Mouse (Mus musculus) thymus, postnatal 4 days (tissue): ENCODE results near the gene Gm20388.
A peak's percentile ranks its signal among the peaks of the same experiment; 100 is the strongest.

Experiments used
- DNase-seq: peaks from one replicate; pipeline ENCODE4 v3.0.0; 2021

Gm20388 gene

DNA sequence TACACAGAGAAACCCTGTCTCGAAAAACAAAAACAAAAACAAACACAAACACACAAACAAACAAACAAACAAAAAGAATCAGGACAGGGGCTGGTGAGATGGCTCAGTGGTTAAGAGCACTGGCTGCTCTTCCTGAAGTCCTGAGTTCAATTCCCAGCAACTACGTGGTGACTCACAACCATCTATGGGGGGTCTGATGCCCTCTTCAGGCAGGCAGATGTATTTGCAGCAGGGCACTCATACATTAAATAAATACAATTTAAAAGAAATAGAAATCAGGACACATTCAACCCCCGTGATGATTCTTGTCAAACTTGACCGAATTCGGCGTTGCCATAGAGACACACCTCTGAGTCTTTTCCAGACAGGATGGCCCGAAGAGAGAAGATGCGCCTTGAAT, 296.7 kb downstream of the Gm20388 start:
- DNase-seq = no peak

GRCm38 (mm10) chr8:120208113-120208512, 297.5 kb downstream of the Gm20388 start:
- DNase-seq = no peak

GRCm38 (mm10) chr8:120211345-120211744, 300.7 kb downstream of the Gm20388 start:
- peak; percentile 37 for DNase-seq

DNA sequence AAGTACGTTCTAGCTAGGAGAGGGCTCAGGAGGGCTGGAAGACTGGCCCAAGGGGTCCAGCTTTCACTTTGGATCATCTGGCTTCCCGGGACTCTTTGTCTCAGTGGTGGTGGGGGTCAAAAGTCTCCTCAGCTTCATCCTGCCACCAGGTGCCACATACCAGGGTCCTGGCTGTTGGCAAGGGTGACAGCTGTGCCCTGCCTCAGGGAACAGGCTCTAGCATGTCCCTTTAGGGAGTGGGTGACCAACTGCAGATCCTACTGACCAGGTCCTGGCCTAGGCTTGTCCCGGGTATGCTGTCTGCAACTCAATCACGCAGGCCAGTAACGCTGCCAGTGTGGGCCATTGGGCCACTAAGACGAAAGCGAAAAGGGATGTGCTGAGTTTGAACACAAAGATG, 302.0 kb downstream of the Gm20388 start:
- DNase-seq = no peak

DNA sequence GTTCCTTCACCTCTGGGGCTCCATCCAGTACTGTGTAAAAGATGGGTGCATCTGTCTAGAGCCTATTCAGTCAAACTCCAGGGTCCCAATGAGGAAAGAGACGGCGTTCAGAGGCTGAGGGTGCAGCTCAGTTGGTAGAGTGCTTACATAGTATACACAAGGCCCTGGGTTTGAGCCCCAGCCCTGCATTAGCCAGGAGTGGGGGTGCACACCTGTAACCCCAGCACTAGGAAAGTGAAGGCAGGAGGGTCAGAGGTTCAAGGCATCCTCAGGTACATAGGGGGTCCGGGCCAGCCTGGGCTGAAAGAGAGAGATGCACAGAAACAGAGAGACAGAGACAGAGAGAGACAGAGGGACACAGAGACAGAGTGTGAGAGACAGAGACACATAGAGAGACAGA, 302.6 kb downstream of the Gm20388 start:
- DNase-seq = no peak

DNA sequence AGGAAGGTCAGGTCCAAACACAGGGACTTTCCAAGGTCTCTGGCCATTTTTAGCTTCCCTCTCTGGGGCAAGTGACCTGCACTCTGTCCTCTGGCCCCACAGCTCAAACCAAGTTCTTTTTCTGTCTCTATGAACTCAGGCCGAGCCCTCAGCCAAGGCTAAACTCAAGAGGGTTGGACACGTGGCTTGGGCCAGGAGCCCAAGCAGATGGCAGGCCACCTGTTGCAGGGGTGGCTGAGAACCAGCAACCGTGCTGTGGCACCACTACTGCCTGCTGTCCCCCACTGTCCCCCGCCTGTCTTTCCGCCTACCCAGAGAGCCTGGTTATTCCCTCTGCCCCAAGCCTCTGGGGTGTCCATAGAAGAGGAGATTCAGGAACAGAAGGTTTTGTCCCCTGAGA, 303.3 kb downstream of the Gm20388 start:
- DNase-seq = no peak

DNA sequence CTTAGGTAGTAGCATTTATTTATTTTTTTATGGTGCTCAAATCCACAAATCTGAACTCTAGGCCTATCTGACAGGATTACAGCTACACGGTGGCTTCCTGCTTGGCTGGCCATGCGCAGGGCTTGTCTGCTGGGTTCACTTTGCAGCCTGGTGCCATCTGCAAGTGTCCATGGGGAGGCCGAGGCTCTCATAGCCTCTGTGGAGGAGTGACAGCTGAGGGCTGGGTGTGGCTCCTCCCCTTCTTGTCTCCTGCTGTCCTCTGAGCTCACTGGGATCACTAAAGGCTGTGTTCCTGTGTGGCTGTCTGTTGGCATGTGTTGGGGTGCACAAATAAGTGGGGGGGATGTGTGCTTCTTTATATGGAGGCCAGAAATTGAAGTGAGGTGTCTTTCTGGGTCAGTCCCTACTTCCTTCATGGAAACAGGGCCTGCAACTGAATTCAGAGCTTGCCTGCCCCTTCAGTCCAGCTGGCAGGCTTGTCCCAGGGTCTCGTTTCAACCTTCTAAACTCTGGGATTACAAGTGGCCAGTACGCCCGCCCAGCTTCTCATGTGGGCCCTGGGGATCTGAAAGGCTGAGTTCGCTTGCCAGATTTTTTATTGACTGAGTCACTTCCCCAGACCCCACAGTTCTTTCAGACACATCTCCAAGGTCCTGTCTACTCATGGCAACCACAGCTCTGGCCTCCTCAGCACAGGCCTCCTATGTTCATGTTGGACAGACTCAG, 304.9 kb downstream of the Gm20388 start:
- DNase-seq = no peak

DNA sequence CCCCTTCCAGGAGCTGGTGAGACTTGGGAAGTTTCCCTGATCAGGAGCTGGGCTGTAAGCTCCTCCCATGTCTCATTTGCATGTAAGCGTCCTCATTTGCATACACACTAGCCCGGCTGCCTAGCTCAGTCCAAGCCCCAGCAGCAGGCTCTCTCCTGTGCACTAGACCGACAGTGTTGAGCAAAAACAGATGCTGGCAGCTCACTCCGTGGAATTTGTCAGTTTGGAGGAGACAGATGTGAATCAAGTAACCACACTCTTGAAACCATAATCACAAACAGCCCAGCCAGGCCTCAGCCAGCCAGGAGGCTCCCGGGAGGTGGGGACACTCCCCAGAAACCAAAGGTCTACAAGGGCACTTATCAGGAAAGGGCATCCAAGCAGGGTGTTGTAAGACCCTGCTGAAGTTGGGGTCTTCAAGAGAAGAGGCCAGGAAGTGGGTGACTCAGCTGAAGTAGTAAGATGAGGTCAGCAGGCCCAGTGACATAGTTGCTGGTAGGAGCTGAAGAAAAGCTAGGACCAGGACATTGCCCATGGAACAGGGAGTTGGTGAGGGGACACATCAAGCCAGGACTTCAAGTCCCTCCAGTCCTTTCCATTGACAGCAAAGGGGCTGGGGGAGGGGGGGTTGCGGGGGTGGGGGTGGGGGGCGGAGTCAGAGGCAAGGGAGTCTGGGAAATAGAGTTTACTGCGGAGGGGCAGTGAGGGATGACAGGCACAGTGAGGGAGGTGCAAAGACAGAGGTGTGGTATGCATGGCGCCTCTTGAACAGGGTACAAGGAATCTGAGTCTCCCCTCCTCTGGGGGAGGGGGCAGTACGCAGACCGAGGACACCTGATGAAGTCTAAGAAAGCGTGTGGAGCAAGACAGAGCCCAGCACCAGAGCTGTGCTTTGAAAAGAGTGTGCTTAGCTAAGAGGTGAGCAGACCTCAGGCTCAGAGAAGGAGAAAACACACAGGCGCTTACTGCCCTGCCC, 306.5 kb downstream of the Gm20388 start:
- DNase-seq = no peak

DNA sequence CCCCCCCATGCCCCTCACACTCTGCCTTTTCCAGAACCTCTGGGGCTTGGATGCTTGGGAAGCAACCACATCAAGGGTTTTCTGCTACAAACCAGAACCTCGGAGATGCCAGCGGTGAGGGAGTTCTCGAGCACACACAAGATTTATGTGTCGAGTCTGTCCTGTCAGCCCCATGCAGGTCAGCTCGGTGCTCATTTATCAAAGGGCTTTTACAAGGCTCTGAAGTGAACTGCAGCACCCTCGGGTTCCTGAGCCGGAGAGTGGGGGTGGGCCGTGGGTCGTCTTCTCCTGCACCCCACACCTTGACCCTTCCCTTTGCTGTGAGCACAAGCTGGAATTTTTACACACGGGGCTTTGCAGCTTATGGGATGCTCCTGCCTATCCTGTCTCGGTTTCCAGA, 311.9 kb downstream of the Gm20388 start:
- DNase-seq = no peak

- DNase-seq = no peak
These were observed 314.1 kb downstream of the Gm20388 start for GRCm38 (mm10) chr8:120224521-120225420.

DNA sequence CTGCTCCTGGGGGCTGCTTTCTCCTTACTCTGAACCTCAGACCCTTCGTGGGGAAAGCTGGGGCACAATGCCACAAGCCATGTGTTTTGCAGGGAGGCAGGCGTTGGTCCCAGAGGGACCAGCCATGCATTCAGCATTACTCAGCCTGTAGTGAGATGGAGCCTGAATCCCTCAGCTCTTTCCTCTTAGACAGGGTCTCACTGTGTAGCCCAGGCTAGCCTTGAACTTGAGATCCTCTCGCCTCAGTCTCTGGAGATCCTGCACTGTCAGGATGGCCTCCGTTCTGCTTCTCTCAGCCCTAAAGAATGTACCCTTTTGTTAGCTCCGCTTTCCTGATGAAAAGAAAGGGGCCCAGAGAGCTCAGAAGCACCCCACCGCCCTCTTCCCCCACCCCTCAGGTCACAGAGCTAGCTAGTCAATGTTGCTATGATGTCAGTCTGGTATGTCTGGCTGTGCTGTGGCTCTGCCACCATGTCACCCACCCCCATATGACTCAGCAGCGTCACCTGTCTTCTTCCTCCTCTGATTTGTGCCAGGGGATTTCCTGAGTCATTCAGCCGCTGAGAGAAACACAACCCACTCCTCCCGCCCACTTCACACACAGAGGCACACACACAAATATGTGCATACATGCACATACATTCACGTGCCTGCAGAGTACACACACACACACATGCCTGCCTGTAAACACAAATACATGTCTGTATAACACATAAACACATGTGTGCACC, 314.9 kb downstream of the Gm20388 start:
- DNase-seq = peak; percentile 48

DNA sequence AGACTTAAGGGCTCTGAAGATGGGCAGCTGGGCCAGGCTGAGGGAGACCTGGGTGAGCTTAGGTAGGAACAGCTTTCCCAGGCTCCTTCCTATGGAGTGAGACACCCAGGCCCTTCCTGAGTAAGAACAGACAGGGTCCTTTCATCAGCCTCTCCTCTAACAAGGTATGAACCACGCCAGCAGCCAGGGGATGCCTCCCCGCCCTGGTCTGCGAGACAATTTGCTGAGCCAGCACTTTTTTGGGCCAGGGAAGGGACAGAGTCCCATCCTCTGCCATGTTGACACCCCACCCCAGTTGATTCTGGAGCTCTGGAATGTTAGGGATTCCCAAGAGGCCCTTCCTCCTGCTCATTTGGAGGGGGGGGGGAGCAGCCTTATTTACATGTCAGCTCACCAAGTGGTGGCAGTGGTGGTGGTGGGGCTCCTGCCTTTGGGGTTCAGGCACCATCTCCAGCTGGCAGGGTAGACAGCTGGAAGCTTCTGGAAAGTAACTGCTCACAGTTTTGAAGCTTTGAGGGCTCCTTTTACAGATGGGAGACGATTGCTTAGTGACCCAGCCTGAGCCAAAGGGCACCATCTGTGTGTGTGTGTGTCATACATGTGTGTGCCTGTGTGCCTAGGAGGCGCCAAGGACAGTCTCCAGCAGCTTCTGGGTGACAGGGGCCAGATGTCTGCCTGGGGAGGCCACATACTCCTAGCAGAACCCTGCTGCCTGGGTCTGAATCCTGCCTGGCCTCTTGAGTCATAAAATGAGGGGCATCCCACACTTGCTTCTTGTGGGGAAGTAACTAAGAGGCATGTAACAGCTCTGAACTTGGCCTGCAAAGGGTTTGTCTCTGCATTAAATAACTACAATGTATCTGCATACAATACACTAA, 316.3 kb downstream of the Gm20388 start:
- DNase-seq = no peak

DNA sequence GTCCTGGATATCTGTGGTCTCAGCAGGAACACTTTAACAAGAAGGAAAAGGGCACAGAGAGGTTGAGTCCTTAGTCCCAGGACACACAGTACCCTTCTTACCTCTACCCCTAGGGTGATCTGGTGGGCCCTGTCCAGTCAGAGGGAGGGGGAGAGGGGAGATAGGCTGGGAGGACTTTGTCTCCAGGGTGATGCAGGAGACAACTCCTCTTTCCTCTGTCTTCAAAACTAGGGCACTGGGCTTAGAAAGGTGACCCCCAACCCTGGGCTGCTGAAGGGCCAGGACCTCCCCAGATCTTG, 316.9 kb downstream of the Gm20388 start:
- no peak for DNase-seq

GRCm38 (mm10) chr8:120227891-120228591, 317.4 kb downstream of the Gm20388 start, which contains the start of gene Gse1:
Gse1 (plus strand) TSS chr8:120228456.
- DNase-seq = peak; percentile 50

DNA sequence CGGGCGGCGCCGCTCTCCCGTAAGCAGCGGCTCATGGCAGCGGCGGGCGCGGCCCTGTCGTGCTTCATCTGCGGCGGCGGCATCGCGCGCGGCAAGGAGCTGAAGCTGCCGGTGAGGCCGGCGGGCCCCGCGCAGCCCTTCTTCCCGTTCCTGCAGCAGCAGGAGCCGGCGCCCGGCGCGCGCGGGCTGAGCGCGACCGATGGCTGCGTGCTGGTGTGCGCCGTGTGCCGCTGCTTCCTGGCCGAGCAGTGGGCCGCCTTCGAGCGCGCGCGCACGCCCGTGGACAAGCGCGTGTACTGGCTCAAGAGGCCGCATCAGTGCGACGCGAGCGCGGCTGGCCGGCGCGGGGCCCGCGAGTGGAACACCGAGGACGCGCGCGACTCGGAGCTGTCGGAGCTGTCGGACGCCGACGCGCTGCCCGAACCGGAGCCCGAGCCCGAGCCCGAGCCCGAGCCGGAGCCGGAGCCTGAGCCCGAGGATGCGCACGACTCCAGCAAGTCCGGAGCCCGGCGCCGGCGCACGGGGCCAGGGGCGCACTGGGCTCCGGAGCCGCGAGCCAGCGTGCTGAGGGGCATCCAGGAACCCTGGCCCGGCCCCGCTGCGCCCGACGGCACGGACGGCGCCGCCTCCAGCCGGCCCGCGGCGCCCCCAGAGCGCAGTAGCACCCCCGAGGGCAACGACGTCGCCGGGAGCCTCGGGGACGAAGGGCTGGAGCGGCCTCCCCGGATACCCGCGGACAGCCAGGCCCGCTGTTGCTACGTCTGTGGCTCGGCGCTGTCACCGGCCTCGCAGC, 318.3 kb downstream of the Gm20388 start:
- DNase-seq = peak; percentile 57

DNA sequence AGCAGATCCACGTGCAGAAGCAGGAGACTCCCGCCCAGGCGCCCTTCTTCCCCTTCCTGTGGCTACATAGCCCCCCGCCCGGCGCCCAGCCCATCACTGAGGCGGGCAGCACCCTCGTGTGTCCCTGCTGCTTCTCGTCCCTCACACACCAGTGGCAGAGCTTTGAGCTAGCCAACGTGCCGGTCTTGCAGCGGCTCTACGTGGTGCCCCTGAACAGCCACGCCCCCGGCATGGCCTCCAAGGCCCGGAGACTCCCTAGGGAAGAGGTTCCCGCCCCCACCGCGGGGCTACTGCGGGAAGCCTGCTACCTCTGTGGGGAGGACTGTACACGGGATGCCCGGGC, 318.9 kb downstream of the Gm20388 start:
- DNase-seq = peak; percentile 30

DNA sequence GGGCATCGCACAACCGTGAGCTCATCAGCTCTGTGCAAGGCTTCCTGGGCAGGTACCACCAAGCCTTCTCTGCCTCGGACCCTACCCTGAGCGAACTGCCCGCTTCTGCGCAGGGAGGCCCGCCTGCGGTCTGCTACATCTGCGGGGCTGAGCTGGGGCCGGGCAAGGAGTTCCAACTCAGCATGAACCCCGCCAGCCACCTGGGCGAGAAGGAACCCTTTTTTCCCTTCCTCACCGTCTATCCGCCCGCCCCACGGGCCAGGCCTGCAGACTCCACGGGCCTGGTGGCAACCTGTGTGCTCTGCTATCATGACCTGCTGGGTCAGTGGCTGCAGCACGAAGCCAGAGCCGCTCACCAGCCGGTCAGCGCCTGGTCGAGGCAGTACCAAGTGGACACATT, 319.4 kb downstream of the Gm20388 start:
- DNase-seq = peak; percentile 40

DNA sequence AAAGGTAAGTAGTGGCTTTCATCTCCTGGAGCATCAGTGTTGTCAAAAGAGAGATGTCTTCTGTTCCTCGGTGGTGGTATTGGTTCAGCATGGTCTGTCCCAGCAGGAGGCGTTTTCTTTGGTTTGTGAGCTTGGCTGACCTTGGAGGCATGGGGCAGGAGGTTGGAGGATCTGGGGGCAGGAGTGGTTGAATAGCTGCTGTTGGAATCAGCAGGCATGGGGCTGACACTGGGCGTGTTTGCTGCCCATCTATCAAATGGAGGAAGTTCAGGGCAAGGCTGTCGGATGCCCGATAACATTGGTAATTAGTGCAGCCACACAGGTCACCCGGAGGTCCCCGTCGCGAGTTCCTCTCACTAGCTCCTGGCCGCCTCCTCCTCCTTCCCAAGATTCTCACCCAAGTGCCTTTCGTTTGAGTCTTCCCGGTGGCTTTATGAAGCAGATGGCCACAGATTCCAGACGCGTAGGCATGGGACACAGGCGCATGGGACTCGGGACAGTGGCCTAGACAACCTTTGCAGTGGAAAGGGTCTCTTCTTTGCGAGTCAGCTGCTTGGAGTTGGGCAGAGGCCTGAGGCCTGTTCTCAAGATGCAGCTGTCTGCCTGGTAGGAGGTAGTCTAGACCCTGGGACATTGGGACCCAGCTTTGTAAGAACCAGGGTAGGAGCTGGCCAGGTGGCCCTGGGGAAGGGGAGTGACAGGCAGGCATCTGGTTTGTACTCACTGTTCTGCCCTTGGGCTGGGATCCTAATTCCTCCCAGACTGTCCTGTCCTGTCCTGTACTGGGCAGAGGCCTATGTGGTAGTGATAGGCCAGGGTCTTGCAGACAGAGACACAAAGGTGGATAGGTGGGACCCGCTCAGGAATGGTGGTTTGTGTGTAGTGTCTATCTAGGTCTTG, 320.3 kb downstream of the Gm20388 start:
- DNase-seq = no peak

- no peak for DNase-seq
These were observed 321.2 kb downstream of the Gm20388 start for GRCm38 (mm10) chr8:120231870-120232269.
